Mouse (Mus musculus) ES-E14 (cell line): ENCODE data around the gene Olfr427. TPM values are rescaled to one million over a fixed set of nuclear protein-coding genes. Genes with fewer than 3 reads are reported as not detected.
"Not testable (repeated sequence)": the region's sequence is repeated elsewhere in the genome, so short reads cannot be mapped to it uniquely, and the experiment has no call there.

ENCODE experiments used
- DNase-seq: peaks from one replicate; pipeline ENCODE4 v3.0.0-alpha.2; 2013; ENCODE audit warnings: low read depth, low spot score
- H3K27ac ChIP-seq: 2 replicates; pipeline ENCODE4 v1.5.1; 2012; ENCODE audit warnings: low read depth, mild to moderate bottlenecking, low read length, moderate library complexity, mixed read lengths; ENCODE audit not compliant: poor library complexity, insufficient read depth, severe bottlenecking
- H3K36me3 ChIP-seq: 2 replicates; pipeline ENCODE4 v1.6.1; 2012; ENCODE audit warnings: mild to moderate bottlenecking, low read length, moderate library complexity, mixed read lengths; ENCODE audit not compliant: control insufficient read depth, poor library complexity, insufficient read depth, severe bottlenecking
- H3K4me1 ChIP-seq, 2 experiments: fragments of 150-350 bp in 1 of 2; sonication (generic) in 1 of 2; 2 replicates each; pipeline ENCODE4 v1.6.1; 2012; ENCODE audit warnings: low read length in 2 of 2, mild to moderate bottlenecking in 1 of 2, mixed read lengths in 1 of 2; ENCODE audit not compliant: control insufficient read depth in 2 of 2, insufficient read depth in 2 of 2, poor library complexity in 1 of 2
- H3K4me3 ChIP-seq, 2 experiments: fragments of 150-350 bp in 1 of 2; sonication (generic) in 1 of 2; 2 replicates each; pipeline ENCODE4 v1.5.1; 2012; ENCODE audit warnings: low read length in 2 of 2, low read depth in 1 of 2, mild to moderate bottlenecking in 1 of 2, mixed read lengths in 1 of 2; ENCODE audit not compliant: insufficient read depth in 1 of 2, poor library complexity in 1 of 2, severe bottlenecking in 1 of 2
- H3K9ac ChIP-seq: 2 replicates; pipeline ENCODE4 v1.6.1; 2012; ENCODE audit warnings: low read depth, mild to moderate bottlenecking, low read length, mixed read lengths; ENCODE audit not compliant: poor library complexity, insufficient read depth, severe bottlenecking
- H3K9me3 ChIP-seq: fragments of 150-350 bp; sonication (generic); 2 replicates; pipeline ENCODE4 v1.6.1; 2012; ENCODE audit warnings: low read depth, mild to moderate bottlenecking, low read length; ENCODE audit not compliant: control insufficient read depth, insufficient read depth
- CHD2 ChIP-seq: IDR thresholded peaks from 2 replicates; pipeline ENCODE4 v1.6.1; 2014; ENCODE audit warnings: mild to moderate bottlenecking, low read depth, low read length, inconsistent platforms
- HCFC1 ChIP-seq: IDR thresholded peaks from 2 replicates; pipeline ENCODE4 v1.6.1; 2012; ENCODE audit warnings: low read length, inconsistent platforms, borderline replicate concordance; ENCODE audit not compliant: insufficient read depth
- MAFK ChIP-seq: IDR thresholded peaks from 2 replicates; pipeline ENCODE4 v1.6.1; 2014; ENCODE audit warnings: mild to moderate bottlenecking, low read depth, low read length, inconsistent platforms; ENCODE audit not compliant: insufficient read depth
- ZC3H11A ChIP-seq: IDR thresholded peaks from 2 replicates; pipeline ENCODE4 v1.6.1; 2012; ENCODE audit warnings: low read depth, mild to moderate bottlenecking, inconsistent platforms, low read length, borderline replicate concordance
- ZNF384 ChIP-seq: IDR thresholded peaks from 2 replicates; pipeline ENCODE4 v1.6.1; 2012; ENCODE audit warnings: low read depth, low read length, inconsistent platforms
- in situ Hi-C, 2 experiments: fragments of 600-800 bp; cut with MboI; formaldehyde crosslinking; loops; one replicate each; pipeline ENCODE4 v1.15.1; 2025; ENCODE audit warnings: low sequenced_read_pairs in 2 of 2, inconsistent platforms in 1 of 2; ENCODE audit not compliant: unreplicated experiment in 2 of 2
- total RNA-seq: library from RNA; depleted of rRNA; stranded (reverse); fragments of 300-350 nt; gene quantifications from 2 replicates; pipeline ENCODE4 v1.2.3, GENCODE M21; 2012; rRNA removed

Gene Olfr427
- total RNA-seq, result not detected in 2 replicates

DNA sequence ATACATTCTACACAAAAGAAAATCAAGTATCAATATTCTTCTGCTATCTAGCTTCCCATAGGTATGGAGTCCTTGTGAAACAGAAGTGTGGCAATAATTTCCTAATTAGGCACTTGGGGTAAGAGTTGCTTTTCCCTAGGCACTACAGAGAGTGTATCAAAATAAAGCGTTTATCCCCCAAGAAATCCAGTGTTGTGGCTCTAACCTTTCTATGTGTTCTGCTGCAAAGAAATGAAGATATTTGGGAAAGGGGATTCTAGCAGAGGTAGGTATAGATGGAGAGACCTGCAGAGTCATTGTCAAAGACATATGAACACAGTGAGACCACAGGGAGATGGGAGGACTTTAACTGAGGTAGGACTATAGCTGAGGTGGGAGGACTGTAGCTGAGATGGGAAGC lies at the start of gene Olfr427:
TSS of gene Olfr427 (plus strand) at position 301 of the 400 bp plus-strand sequence.
- no peak for DNase-seq
- no peaks in the 10 kb centered on the region for H3K36me3 ChIP-seq
- no peak within 1 kb of the TSS for H3K9ac ChIP-seq
- H3K27ac ChIP-seq, result no peak within 1 kb of the TSS
- H3K9me3 ChIP-seq, result peaks cover 3% of the 10 kb centered on the region; the same call in 1 of the 2 replicates
- no peak within 1 kb of the TSS for H3K4me3 ChIP-seq
- in situ Hi-C loops, result no loop called here
- TF ChIP-seq ZNF384, result no peak
- TF ChIP-seq HCFC1, result no peak
- no peak for TF ChIP-seq MAFK
- H3K4me1 ChIP-seq, result no peaks in the 10 kb centered on the region

GRCm38 (mm10) chr1:174048227-174048626 lies 48.5 kb upstream of the Olfr427 start:
- H3K4me1 ChIP-seq, H3K36me3 ChIP-seq, H3K27ac ChIP-seq, in situ Hi-C loops, DNase-seq, H3K9me3 ChIP-seq, H3K4me3 ChIP-seq, H3K9ac ChIP-seq: not testable (repeated sequence)

GRCm38 (mm10) chr1:174048893-174049292 lies 47.8 kb upstream of the Olfr427 start, which contains the start of gene Olfr432:
Gene Olfr432, plus strand, starts transcription at chr1:174049205.
- in situ Hi-C loops, result no loop called here
- Histone ChIP-seq H3K9ac (no peak within 1 kb of the TSS), H3K4me3 (no peak within 1 kb of the TSS), H3K27ac (no peak within 1 kb of the TSS), H3K36me3 (no peaks in the 10 kb centered on the region), H3K9me3 (no peaks in the 10 kb centered on the region), H3K4me1 (no peaks in the 10 kb centered on the region)
- DNase-seq, result no peak
- no peak for TF ChIP-seq ZNF384

DNA sequence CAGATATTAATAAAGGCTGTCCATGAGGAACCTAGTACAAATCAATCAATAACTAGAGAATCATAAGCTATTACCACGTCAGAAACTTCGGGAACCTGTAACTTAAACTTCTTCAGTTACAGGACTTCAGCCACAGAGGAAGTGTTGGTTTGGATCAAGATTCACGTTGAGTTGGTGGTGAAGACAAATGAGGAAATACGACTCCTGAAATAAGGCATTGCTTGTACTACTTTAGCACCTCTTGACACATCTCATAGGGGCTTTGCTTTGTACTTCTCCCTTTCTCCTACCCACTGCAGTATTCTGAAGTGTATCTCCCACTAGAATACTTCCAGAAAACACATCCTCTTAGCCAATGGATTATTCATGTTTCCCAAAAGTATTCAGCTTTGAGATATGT lies 47.3 kb upstream of the Olfr427 start:
- DNase-seq, H3K9ac ChIP-seq, H3K36me3 ChIP-seq, H3K27ac ChIP-seq, H3K4me3 ChIP-seq, H3K9me3 ChIP-seq, in situ Hi-C loops, H3K4me1 ChIP-seq: not testable (repeated sequence)

DNA sequence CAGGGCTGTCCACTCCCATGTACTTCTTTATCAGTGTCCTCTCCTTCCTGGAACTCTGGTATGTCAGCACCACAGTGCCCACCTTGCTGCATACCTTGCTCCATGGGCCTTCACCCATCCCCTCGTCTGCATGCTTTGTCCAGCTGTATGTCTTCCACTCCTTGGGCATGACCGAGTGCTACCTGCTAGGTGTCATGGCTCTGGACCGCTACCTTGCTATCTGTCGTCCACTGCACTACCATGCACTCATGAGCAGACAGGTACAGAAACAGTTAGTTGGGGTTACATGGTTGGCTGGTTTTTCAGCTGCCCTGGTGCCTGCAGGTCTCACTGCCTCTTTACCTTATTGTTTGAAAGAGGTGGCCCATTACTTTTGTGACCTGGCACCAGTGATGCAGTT lies 46.2 kb upstream of the Olfr427 start:
- H3K4me3 ChIP-seq, result no peak overlapping the region
- H3K27ac ChIP-seq, result no peak overlapping the region
- in situ Hi-C loops, result no loop called here
- no peak overlapping the region for H3K9ac ChIP-seq
- TF ChIP-seq CHD2 (no peak), ZNF384 (no peak), HCFC1 (no peak), MAFK (no peak), ZC3H11A (no peak)
- DNase-seq, result no peak
- no peaks in the 10 kb centered on the region; a peak in 1 of 4 replicates for H3K4me1 ChIP-seq
- H3K9me3 ChIP-seq, result no peaks in the 10 kb centered on the region
- no peaks in the 10 kb centered on the region for H3K36me3 ChIP-seq
